Mouse (Mus musculus) embryonic fibroblast, embryonic 13.5 days (primary cell): ENCODE measurements around the gene Tmem45a2. TPM values are rescaled to one million over a fixed set of nuclear protein-coding genes. Genes with fewer than 3 reads are reported as not detected.

Experiments
- H3K27ac ChIP-seq: 2 replicates; pipeline ENCODE4 v1.5.1; 2012; ENCODE audit warnings: low read length, control low read depth, inconsistent platforms; ENCODE audit not compliant: insufficient read depth
- H3K4me1 ChIP-seq: 2 replicates; pipeline ENCODE4 v1.6.1; 2011; ENCODE audit warnings: low read length; ENCODE audit not compliant: control insufficient read depth, insufficient read depth
- H3K4me3 ChIP-seq: 2 replicates; pipeline ENCODE4 v1.5.1; 2011; ENCODE audit warnings: mild to moderate bottlenecking, control low read depth, low read length; ENCODE audit not compliant: insufficient read depth
- CTCF ChIP-seq: IDR thresholded peaks from 2 replicates; pipeline ENCODE4 v1.5.1; 2011; ENCODE audit warnings: mild to moderate bottlenecking, control low read depth, low read length, moderate library complexity, borderline replicate concordance; ENCODE audit not compliant: insufficient read depth
- POLR2A ChIP-seq: IDR thresholded peaks from 2 replicates; pipeline ENCODE4 v1.6.1; 2011; ENCODE audit warnings: low read depth, mild to moderate bottlenecking, control low read depth, low read length, moderate library complexity
- polyA plus RNA-seq: library from polyadenylated mRNA; stranded (reverse); fragments of >200 nt; gene quantifications from 2 replicates; pipeline ENCODE4 v1.2.4, GENCODE M21; 2011; ENCODE audit warnings: low read depth; ENCODE audit not compliant: missing spikeins, insufficient read length

The Tmem45a2 gene
- not detected in 2 replicates for polyA plus RNA-seq

DNA sequence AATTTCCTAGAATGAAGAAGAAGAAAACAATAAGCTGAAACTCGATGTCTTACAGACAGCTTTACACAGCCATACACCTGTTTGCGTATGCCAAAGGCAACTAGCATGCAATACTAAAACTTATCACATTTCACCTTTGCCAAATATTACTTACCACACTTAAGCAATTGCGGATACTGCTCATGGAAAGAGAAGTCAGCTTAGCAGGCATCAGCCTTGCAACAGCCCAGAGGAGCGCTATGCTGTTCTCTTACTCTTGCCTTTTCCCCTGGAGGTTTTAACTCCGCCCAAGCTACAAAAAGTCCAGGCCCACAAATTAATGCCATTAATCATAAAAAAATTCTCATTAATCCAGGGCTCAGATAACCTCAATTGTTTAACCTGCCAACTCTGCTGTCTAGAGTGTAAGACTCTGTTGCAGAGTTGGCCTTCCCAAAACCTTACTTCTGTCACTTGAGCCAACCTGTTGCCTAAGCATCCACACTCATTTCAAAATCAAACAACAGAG, at the start of gene Tmem45a2:
Gene Tmem45a2, minus strand, starts transcription at position 241 of the 508 bp plus-strand sequence.
- no peaks in the 10 kb centered on the region for H3K4me1 ChIP-seq
- no peak within 1 kb of the TSS for H3K27ac ChIP-seq
- TF ChIP-seq POLR2A (no peak), CTCF (no peak)
- no peak within 1 kb of the TSS for H3K4me3 ChIP-seq

DNA sequence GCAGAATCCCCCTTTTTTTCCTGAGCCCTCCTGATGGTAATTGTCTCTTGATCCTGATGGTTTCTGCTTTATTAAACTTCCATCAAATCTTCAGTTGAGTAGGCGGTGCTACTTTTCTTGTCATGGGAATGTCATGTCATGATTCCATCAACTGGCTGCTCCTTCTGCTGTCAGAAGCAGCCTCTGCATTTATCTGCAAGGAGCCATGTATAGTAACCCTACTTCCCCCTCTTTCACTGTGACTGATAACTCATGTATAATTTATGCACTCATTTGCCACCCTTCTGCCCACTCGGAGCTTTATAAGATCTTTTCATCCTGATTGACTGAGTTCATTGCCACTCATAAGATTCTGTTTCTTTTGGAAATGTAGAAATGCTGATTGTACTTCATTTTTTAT, 46.4 kb upstream of the Tmem45a2 start:
- no peak overlapping the region for H3K4me3 ChIP-seq
- H3K27ac ChIP-seq, result no peak overlapping the region
- no peak for TF ChIP-seq POLR2A
- TF ChIP-seq CTCF, result no peak
- H3K4me1 ChIP-seq, result no peaks in the 10 kb centered on the region

GRCm38 (mm10) chr16:57116066-57116465, 44.9 kb upstream of the Tmem45a2 start:
- Histone ChIP-seq H3K4me1 (no peaks in the 10 kb centered on the region), H3K27ac (no peak overlapping the region), H3K4me3 (no peak overlapping the region)
- no peak for TF ChIP-seq CTCF
- no peak for TF ChIP-seq POLR2A

GRCm38 (mm10) chr16:57106185-57106960, 35.2 kb upstream of the Tmem45a2 start:
- H3K4me3 ChIP-seq, result no peak overlapping the region
- TF ChIP-seq CTCF (no peak), POLR2A (no peak)

DNA sequence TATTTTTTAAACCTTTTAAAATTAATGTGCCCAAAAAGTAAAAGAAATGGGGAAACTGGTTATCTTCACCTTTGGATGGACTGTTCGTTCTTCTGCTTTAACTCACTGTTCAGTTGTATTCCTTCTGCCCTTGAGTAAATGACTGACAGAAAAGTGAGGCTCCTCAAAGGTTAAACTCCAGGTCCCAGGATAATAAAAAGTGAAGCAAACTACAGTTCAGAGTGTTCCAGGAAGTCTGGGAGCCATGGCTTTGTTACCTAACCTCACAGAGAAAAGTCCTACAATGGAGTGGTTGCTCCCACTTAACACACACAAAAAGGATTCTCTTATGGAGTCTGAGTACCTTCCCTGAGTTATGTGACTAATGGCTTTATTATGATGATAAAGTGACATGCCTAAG, 30.0 kb upstream of the Tmem45a2 start:
- Histone ChIP-seq H3K27ac (no peak overlapping the region), H3K4me1 (no peaks in the 10 kb centered on the region), H3K4me3 (no peak overlapping the region)
- TF ChIP-seq POLR2A (no peak), CTCF (no peak)

More at GRCm38 (mm10) chr16:57106185-57106960, 35.2 kb upstream of the Tmem45a2 start:
- Histone ChIP-seq H3K27ac (no peak overlapping the region), H3K4me1 (no peaks in the 10 kb centered on the region)

DNA sequence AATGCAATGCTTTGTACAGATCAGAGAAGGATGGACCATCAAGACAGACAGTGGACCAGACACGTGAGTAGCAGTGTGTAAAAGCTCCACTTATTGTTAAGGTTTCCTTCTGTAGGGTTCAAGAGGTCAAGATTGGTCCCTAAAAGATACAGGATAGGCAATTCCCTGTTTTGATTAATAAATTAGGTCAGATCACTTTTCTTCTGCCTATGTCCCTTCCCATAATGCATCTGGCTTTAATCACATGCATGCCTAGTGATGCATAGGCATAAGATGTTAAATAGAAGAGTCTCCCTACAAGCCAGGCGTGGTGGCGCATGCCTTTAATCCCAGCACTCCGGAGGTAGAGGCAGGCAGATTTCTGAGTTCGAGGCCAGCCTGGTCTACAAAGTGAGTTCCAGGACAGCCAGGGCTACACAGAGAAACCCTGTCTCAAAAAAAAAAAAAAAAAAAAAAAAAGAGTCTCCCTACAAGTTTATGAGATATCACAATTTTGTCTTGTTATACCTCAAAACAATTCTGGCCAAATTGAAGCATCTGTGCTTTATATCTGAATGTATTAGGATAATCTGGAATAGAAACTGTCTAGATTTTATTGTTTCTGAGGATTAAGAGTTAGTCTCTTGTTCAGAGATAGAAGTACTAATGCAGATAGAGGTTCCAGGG, 28.5 kb upstream of the Tmem45a2 start:
- H3K27ac ChIP-seq, result no peak overlapping the region

GRCm38 (mm10) chr16:57098468-57099144, 27.4 kb upstream of the Tmem45a2 start:
- Histone ChIP-seq H3K27ac (no peak overlapping the region), H3K4me3 (no peak overlapping the region), H3K4me1 (no peaks in the 10 kb centered on the region)
- no peak for TF ChIP-seq POLR2A
- TF ChIP-seq CTCF, result no peak

More for the DNA sequence above, 28.5 kb upstream of the Tmem45a2 start:
- Histone ChIP-seq H3K4me1 (no peaks in the 10 kb centered on the region), H3K4me3 (no peak overlapping the region)
- TF ChIP-seq POLR2A, result no peak
- no peak for TF ChIP-seq CTCF

DNA sequence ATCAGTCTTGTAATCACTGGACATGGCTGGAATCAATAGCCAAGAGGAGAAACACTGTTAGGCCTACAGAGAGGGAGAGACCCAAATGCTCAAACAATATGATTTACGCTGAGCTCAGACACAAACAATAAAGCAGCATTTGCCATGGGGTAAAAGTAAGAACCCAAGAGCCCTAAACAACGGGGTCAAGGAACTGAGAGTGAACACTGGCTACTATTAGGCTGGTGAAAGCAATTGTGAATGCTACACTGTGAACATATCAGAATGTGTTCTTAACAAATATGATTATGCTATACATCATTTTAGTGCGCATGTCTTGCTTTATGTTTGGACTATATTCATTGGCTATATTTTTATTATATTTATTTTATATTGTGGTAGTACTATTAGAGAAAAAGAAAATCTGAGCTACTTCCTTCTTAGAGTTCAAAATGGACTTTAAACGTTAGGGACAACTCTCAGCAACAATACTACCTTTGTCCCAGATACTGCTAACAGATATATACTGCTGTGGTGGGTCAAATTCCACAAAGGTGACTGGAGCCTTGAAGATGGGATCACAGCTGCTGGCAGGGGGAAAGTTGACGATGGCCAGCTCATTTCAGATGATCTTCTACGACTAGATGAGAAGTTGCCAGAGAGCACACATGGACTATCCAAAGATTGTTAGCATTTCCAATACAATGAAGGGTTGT, 21.9 kb upstream of the Tmem45a2 start:
- no peaks in the 10 kb centered on the region for H3K4me1 ChIP-seq
- no peak for TF ChIP-seq CTCF
- TF ChIP-seq POLR2A, result no peak
- H3K4me3 ChIP-seq, result no peak overlapping the region
- no peak overlapping the region for H3K27ac ChIP-seq

DNA sequence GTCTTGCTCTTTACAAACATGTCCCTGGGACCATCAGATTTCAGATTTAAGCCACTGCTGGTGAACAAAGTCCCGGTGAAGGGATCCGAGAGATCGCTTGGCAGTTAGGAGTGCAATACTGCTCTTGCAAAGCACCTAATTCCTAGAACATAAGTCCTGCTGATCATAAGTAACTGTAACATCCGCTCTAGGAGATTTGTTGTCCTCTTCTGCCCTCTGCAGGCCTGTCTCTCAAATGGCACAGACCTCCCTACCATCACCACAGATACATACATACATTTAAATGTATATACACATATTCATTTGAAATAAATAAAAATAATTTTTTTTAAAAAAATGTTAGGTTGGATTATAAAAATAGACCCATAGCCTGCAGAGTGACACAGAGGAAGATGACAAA, 21.3 kb upstream of the Tmem45a2 start:
- TF ChIP-seq POLR2A (no peak), CTCF (peak; percentile 34; the same call in 1 of the 2 replicates)
- Histone ChIP-seq H3K4me1 (no peaks in the 10 kb centered on the region), H3K27ac (no peak overlapping the region), H3K4me3 (no peak overlapping the region)
